Mouse (Mus musculus) MEL (cell line): ENCODE measurements around the gene Il10.

Experiments used
- CTCF ChIP-seq, 3 experiments: IDR thresholded peaks in 2 of 3; conservative IDR thresholded peaks in 1 of 3; 2 replicates each; pipeline ENCODE4 v1.5.1; 2011 to 2012; ENCODE audit warnings: low read length in 3 of 3, low read depth in 2 of 3, mild to moderate bottlenecking in 2 of 3, improper control_type of control experiment in 1 of 3, inconsistent platforms in 1 of 3, mixed read lengths in 1 of 3, moderate library complexity in 1 of 3; ENCODE audit not compliant: control insufficient read depth in 1 of 3, insufficient read depth in 1 of 3, poor library complexity in 1 of 3, severe bottlenecking in 1 of 3
- KAT2A ChIP-seq: conservative IDR thresholded peaks from 2 replicates; pipeline ENCODE4 v1.6.1; 2012; ENCODE audit warnings: low read depth, low read length, improper control_type of control experiment, inconsistent platforms
- MAX ChIP-seq: IDR thresholded peaks from 2 replicates; pipeline ENCODE4 v1.6.1; 2011; ENCODE audit warnings: low read length, improper control_type of control experiment
- POLR2A ChIP-seq, 2 experiments: IDR thresholded peaks; 2 replicates each; pipeline ENCODE4 v1.6.1; 2011 to 2012; ENCODE audit warnings: low read length in 2 of 2, mild to moderate bottlenecking in 2 of 2, control low read depth in 1 of 2, improper control_type of control experiment in 1 of 2, low read depth in 1 of 2, moderate library complexity in 1 of 2; ENCODE audit not compliant: control insufficient read depth in 1 of 2, insufficient read depth in 1 of 2, poor library complexity in 1 of 2

GRCm38 (mm10) chr1:131012494-131012893 lies 7.2 kb upstream of the Il10 start:
- TF ChIP-seq KAT2A (no peak), CTCF (IDR thresholded peaks at IDR 0.05 in 2 of 3, conservative IDR thresholded peaks at IDR 0.05 in 1 of 3; ENCODE audit: control insufficient read depth in 1 of 3, insufficient read depth in 1 of 3, low read depth in 2 of 3, low read length in 3 of 3, poor library complexity in 1 of 3, severe bottlenecking in 1 of 3) (no peak), MAX (no peak), POLR2A (IDR thresholded peaks at IDR 0.05; ENCODE audit: control insufficient read depth in 1 of 2, insufficient read depth in 1 of 2, low read depth in 1 of 2, low read length in 2 of 2, poor library complexity in 1 of 2) (no peak)
